Mouse (Mus musculus) layer of hippocampus, adult 18-20 months (tissue): ENCODE measurements at regions not wholly inside any gene's neighbourhood (a gene's known extent, or its start where the extent isn't known, plus 50 kb on each side); places are given as distances from the start of the nearest gene placed in this dataset.
A peak's percentile ranks its signal among the peaks of the same experiment; 100 is the strongest.

Experiments used
- DNase-seq, 2 experiments: peaks; one replicate each; pipeline ENCODE4 v3.0.0; 2022; ENCODE audit warnings: low spot score in 2 of 2

- DNase-seq = no peak
These were observed 65.1 kb downstream of the Zfand5 start for GRCm38 (mm10) chr19:21337201-21337600.

- peak in 1 of 2 experiments; percentile 14 for DNase-seq
These were observed 68.5 kb downstream of the Zfand5 start for GRCm38 (mm10) chr19:21340563-21340962.
